Mouse (Mus musculus): ENCODE measurements around the gene Six5.

Six5 gene

GRCm38 (mm10) chr7:19096421-19096976 is 2.1 kb downstream of the Six5 start:
- DNase-seq (ENCODE audit: low read depth): no peak

- no peak for DNase-seq (ENCODE audit: low read depth)
Observed at GRCm38 (mm10) chr7:19097217-19097616, 2.8 kb downstream of the Six5 start.

GRCm38 (mm10) chr7:19097863-19098262 is 3.5 kb downstream of the Six5 start:
- DNase-seq (ENCODE audit: low read depth): no peak

GRCm38 (mm10) chr7:19098811-19099210 is 4.4 kb downstream of the Six5 start:
- no peak for DNase-seq (ENCODE audit: low read depth)

GRCm38 (mm10) chr7:19100290-19100689 is 5.9 kb downstream of the Six5 start:
- DNase-seq (ENCODE audit: low read depth): no peak

GRCm38 (mm10) chr7:19103741-19104140 is 9.3 kb downstream of the Six5 start:
- no peak for DNase-seq (ENCODE audit: low read depth)

- no peak for DNase-seq (ENCODE audit: low read depth)
Observed at GRCm38 (mm10) chr7:19104486-19104885, 10.1 kb downstream of the Six5 start.

GRCm38 (mm10) chr7:19107436-19107835 is 13.0 kb downstream of the Six5 start:
- no peak for DNase-seq (ENCODE audit: low read depth)

- no peak for DNase-seq (ENCODE audit: low read depth)
Observed at GRCm38 (mm10) chr7:19109565-19109964, 15.2 kb downstream of the Six5 start.

- DNase-seq (ENCODE audit: low read depth): peak; percentile 54
Observed at GRCm38 (mm10) chr7:19118028-19118771, 23.8 kb downstream of the Six5 start, which contains the start of gene Gm4969. Gene Gm4969, minus strand, starts transcription at chr7:19118368.

- DNase-seq (ENCODE audit: low read depth): no peak
Observed at GRCm38 (mm10) chr7:19119083-19119482, 24.7 kb downstream of the Six5 start.

- DNase-seq (ENCODE audit: low read depth): peak; percentile 99
Observed at GRCm38 (mm10) chr7:19119631-19120429, 25.4 kb downstream of the Six5 start, which contains the start of gene Fbxo46. Gene Fbxo46, plus strand, starts transcription at chr7:19119859.

- DNase-seq (ENCODE audit: low read depth): no peak
Observed at GRCm38 (mm10) chr7:19121686-19122085, 27.3 kb downstream of the Six5 start.

GRCm38 (mm10) chr7:19124713-19125112 is 30.3 kb downstream of the Six5 start:
- no peak for DNase-seq (ENCODE audit: low read depth)

GRCm38 (mm10) chr7:19127744-19128143 is 33.4 kb downstream of the Six5 start:
- DNase-seq (ENCODE audit: low read depth): no peak

GRCm38 (mm10) chr7:19129396-19129795 is 35.0 kb downstream of the Six5 start:
- peak; percentile 57 for DNase-seq (ENCODE audit: low read depth)

- peak; percentile 49 for DNase-seq (ENCODE audit: low read depth)
Observed at GRCm38 (mm10) chr7:19130657-19131056, 36.3 kb downstream of the Six5 start.

- peak; percentile 96 for DNase-seq (ENCODE audit: low read depth)
Observed at GRCm38 (mm10) chr7:19131324-19131848, 37.0 kb downstream of the Six5 start.

GRCm38 (mm10) chr7:19136168-19136567 is 41.8 kb downstream of the Six5 start:
- no peak for DNase-seq (ENCODE audit: low read depth)

- DNase-seq (ENCODE audit: low read depth): no peak
Observed at GRCm38 (mm10) chr7:19136673-19137334, 42.4 kb downstream of the Six5 start.

- DNase-seq (ENCODE audit: low read depth): peak; percentile 68
Observed at GRCm38 (mm10) chr7:19137380-19137779, 43.0 kb downstream of the Six5 start.

GRCm38 (mm10) chr7:19146793-19147192 is 52.4 kb downstream of the Six5 start:
- DNase-seq (ENCODE audit: low read depth): no peak
